Mouse (Mus musculus) stomach, postnatal 0 days (tissue): ENCODE data around the gene Smoc1.

ENCODE experiments used
- CTCF ChIP-seq: IDR thresholded peaks from 2 replicates; pipeline ENCODE4 v1.5.1; 2016; ENCODE audit warnings: antibody characterized with exemption, low read depth, mild to moderate bottlenecking, moderate library complexity
- EP300 ChIP-seq: optimal IDR thresholded peaks from 2 replicates; pipeline ENCODE3; 2016; ENCODE audit warnings: antibody characterized with exemption

GRCm38 (mm10) chr12:81026277-81026994 is at the start of gene Smoc1:
- TF ChIP-seq CTCF: no peak
- no peak for TF ChIP-seq EP300
